Mouse (Mus musculus): Measurements from ENCODE around the gene Obsl1.

DNA sequence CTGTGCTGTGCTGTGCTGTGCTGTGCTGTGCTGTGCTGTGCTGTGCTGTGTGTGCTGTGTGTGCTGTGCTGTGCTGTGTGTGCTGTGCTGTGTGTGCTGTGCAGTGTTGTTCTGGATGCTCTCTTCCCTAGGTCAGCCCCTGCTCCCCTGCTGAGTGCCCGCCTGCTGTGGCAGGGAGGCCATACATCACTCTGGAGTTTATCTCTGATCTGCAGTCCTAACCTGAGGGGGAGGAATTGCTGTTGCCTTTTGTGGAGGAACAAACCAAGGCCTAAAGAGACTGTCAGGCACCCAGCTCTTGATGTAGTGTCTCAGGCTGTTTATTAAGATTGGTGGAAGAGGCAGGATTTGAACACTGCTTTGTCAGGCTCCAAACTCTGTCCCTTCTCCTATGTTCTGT is 43.6 kb downstream of the Obsl1 start:
- TF ChIP-seq CTCF (IDR thresholded peaks at IDR 0.05) (no peak), EP300 (IDR thresholded peaks at IDR 0.05) (no peak)

Data from lung, postnatal 0 days (tissue).